Mouse (Mus musculus): ENCODE measurements around the gene Yap1.

DNA sequence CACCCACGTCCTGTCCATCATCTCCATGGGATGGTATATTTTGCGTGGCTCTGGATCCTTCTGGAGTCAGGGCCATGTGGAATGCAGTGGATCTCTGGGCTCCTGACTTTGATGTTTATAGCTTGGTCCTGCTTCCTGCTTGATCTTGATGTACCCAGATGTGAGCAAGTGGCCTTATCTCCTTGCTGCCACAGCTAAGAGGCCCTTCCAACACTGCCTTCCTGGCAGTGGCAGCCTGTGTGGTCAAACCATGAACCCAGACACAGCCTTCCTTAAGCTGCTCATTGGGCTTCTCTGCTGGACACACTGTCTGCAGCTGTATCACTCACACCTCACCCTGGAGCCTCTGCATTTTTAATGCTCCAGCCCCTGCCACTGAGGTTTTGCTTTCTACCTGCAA, 101.1 kb downstream of the Yap1 start:
- no peak for TF ChIP-seq CTCF (IDR thresholded peaks at IDR 0.05; ENCODE audit: insufficient read depth, low read depth, low read length)
- no peak for TF ChIP-seq POLR2A (IDR thresholded peaks at IDR 0.05; ENCODE audit: insufficient read depth, low read depth, low read length)

Data from olfactory bulb, adult 2 months (tissue).